Mouse (Mus musculus) midbrain, postnatal 0 days (tissue): ENCODE results near the gene Rap1a. TPM values are rescaled to one million over a fixed set of nuclear protein-coding genes. Genes with fewer than 3 reads are reported as not detected.

ENCODE experiments used
- ATAC-seq: fragments of 200-750 bp; cut with Nextera tagmentation; 2 replicates; pipeline ENCODE4 v1.8.0; 2017; ENCODE audit warnings: moderate number of reproducible peaks, mild to moderate bottlenecking, moderate TSS enrichment, moderate library complexity; ENCODE audit not compliant: low FRiP score
- DNase-seq: peaks from one replicate; pipeline ENCODE4 v3.0.0-alpha.2; 2015; ENCODE audit warnings: low spot score
- H3K27ac ChIP-seq: fragments of 300-500 bp; sonication (generic); 2 replicates; pipeline ENCODE4 v1.5.1; 2014; ENCODE audit warnings: low read depth, mild to moderate bottlenecking, low read length, mixed read lengths
- H3K27me3 ChIP-seq: fragments of 300-500 bp; sonication (generic); 2 replicates; pipeline ENCODE4 v1.6.1; 2014; ENCODE audit warnings: low read length, control low read depth, mixed read lengths; ENCODE audit not compliant: insufficient read depth
- H3K36me3 ChIP-seq: fragments of 300-500 bp; sonication (generic); 2 replicates; pipeline ENCODE4 v1.6.1; 2014; ENCODE audit warnings: low read length, control low read depth, mixed read lengths; ENCODE audit not compliant: insufficient read depth
- H3K4me1 ChIP-seq: fragments of 300-500 bp; sonication (generic); 2 replicates; pipeline ENCODE4 v1.6.1; 2014; ENCODE audit warnings: mild to moderate bottlenecking, control low read depth, antibody characterized with exemption, low read length, mixed read lengths; ENCODE audit not compliant: insufficient read depth
- H3K4me2 ChIP-seq: fragments of 300-500 bp; sonication (generic); 2 replicates; pipeline ENCODE4 v1.6.1; 2014; ENCODE audit warnings: low read depth, mild to moderate bottlenecking, low read length, mixed read lengths; ENCODE audit not compliant: poor library complexity, severe bottlenecking
- H3K4me3 ChIP-seq: fragments of 300-500 bp; sonication (generic); 2 replicates; pipeline ENCODE4 v1.5.1; 2014; ENCODE audit warnings: low read depth, mild to moderate bottlenecking, low read length, moderate library complexity
- H3K9ac ChIP-seq: fragments of 300-500 bp; sonication (generic); replicated peaks from 2 replicates; pipeline ENCODE4 v1.6.1; 2014; ENCODE audit warnings: mild to moderate bottlenecking, low read length, moderate library complexity, mixed read lengths; ENCODE audit not compliant: poor library complexity, severe bottlenecking
- H3K9me3 ChIP-seq: fragments of 300-500 bp; sonication (generic); 2 replicates; pipeline ENCODE4 v1.6.1; 2016; ENCODE audit warnings: low read length, control low read depth
- CTCF ChIP-seq: IDR thresholded peaks from 2 replicates; pipeline ENCODE4 v1.5.1; 2016; ENCODE audit warnings: antibody characterized with exemption, mild to moderate bottlenecking
- WGBS: fragments of 180-500 bp; shearing (Covaris S2); extraction: QIAGEN DNeasy Blood & Tissue Kit; methylation state at CpG from one replicate; pipeline ENCODE4 v1.1.7; 2014; 5-methylcytosine and 5-hydroxymethylcytosine counted together
- polyA plus RNA-seq: library from polyadenylated mRNA; unstranded; fragments of >200 nt; fragmentation: Nextera tagmentation; extraction: Ambion mirVana; gene quantifications from 2 replicates; pipeline ENCODE4 v1.2.1, GENCODE M21; 2015
- total RNA-seq: library from RNA; depleted of rRNA; stranded (reverse); fragments of >200 nt; gene quantifications from 2 replicates; pipeline ENCODE4 v1.2.3, GENCODE M21; 2014

The Rap1a gene
- total and polyA plus RNA-seq, 2 experiments from 2014 or later = 27.1 to 66.0 TPM

- no peak overlapping the region for H3K4me3 ChIP-seq
These were observed 8.8 kb downstream of the Rap1a start for GRCm38 (mm10) chr3:105792309-105792708.

GRCm38 (mm10) chr3:105791129-105791528 is 10.0 kb downstream of the Rap1a start:
- Histone ChIP-seq H3K27me3 (no peaks in the 10 kb centered on the region), H3K27ac (no peak overlapping the region), H3K9ac (no peak overlapping the region), H3K4me1 (no peaks in the 10 kb centered on the region), H3K9me3 (no peaks in the 10 kb centered on the region), H3K4me3 (no peak overlapping the region), H3K36me3 (no peaks in the 10 kb centered on the region), H3K4me2 (no peak overlapping the region)
- DNase-seq = no peak
- no peak for TF ChIP-seq CTCF
- WGBS = 95% methylated on average over 2 of the region's 2 CpGs
- no peak for ATAC-seq

More at GRCm38 (mm10) chr3:105792309-105792708, 8.8 kb downstream of the Rap1a start:
- Histone ChIP-seq H3K27me3 (no peaks in the 10 kb centered on the region), H3K27ac (no peak overlapping the region), H3K36me3 (no peaks in the 10 kb centered on the region), H3K4me2 (no peak overlapping the region), H3K9me3 (no peaks in the 10 kb centered on the region), H3K4me1 (no peaks in the 10 kb centered on the region), H3K9ac (no peak overlapping the region)
- DNase-seq = no peak
- TF ChIP-seq CTCF = no peak
- 93% methylated on average over 7 of the region's 7 CpGs for WGBS
- ATAC-seq = no peak

GRCm38 (mm10) chr3:105790338-105790737 is 10.8 kb downstream of the Rap1a start:
- Histone ChIP-seq H3K9ac (no peak overlapping the region), H3K27ac (no peak overlapping the region), H3K36me3 (no peaks in the 10 kb centered on the region), H3K4me2 (no peak overlapping the region), H3K4me3 (no peak overlapping the region), H3K9me3 (no peaks in the 10 kb centered on the region), H3K27me3 (no peaks in the 10 kb centered on the region), H3K4me1 (no peaks in the 10 kb centered on the region)
- TF ChIP-seq CTCF = no peak
- DNase-seq = no peak
- ATAC-seq = no peak
- WGBS = 95% methylated on average over 1 of the region's 1 CpGs

- 94% methylated on average over 1 of the region's 1 CpGs for WGBS
- Histone ChIP-seq H3K27me3 (no peaks in the 10 kb centered on the region), H3K36me3 (no peaks in the 10 kb centered on the region), H3K4me1 (no peaks in the 10 kb centered on the region), H3K9me3 (no peaks in the 10 kb centered on the region), H3K4me2 (no peak overlapping the region), H3K27ac (no peak overlapping the region), H3K4me3 (no peak overlapping the region), H3K9ac (no peak overlapping the region)
- DNase-seq (no peak), ATAC-seq (no peak)
- no peak for TF ChIP-seq CTCF
These were observed 11.4 kb downstream of the Rap1a start for GRCm38 (mm10) chr3:105789776-105790175.

GRCm38 (mm10) chr3:105787328-105787727 is 13.8 kb downstream of the Rap1a start:
- no peak for DNase-seq
- Histone ChIP-seq H3K36me3 (no peaks in the 10 kb centered on the region), H3K9ac (no peak overlapping the region), H3K4me2 (no peak overlapping the region), H3K9me3 (no peaks in the 10 kb centered on the region), H3K27ac (no peak overlapping the region), H3K4me1 (no peaks in the 10 kb centered on the region), H3K27me3 (no peaks in the 10 kb centered on the region), H3K4me3 (no peak overlapping the region)
- no peak for TF ChIP-seq CTCF
- ATAC-seq = no peak
- WGBS = 93% methylated on average over 3 of the region's 3 CpGs

GRCm38 (mm10) chr3:105785865-105786264 is 15.3 kb downstream of the Rap1a start:
- no peak overlapping the region for H3K9ac ChIP-seq

More at GRCm38 (mm10) chr3:105785865-105786264, 15.3 kb downstream of the Rap1a start:
- Histone ChIP-seq H3K27me3 (no peaks in the 10 kb centered on the region), H3K36me3 (no peaks in the 10 kb centered on the region), H3K9me3 (no peaks in the 10 kb centered on the region), H3K4me3 (no peak overlapping the region), H3K4me2 (no peak overlapping the region), H3K27ac (no peak overlapping the region), H3K4me1 (no peaks in the 10 kb centered on the region)
- ATAC-seq (no peak), DNase-seq (no peak)
- 0 out of 2 replicates have a peak, but pooled peaks have one; percentile 9 for TF ChIP-seq CTCF
